Mouse (Mus musculus) thymus, adult 2 months (tissue): ENCODE measurements around the gene 0610040J01Rik.

Experiments
- CTCF ChIP-seq: fragments of 200-500 bp; IDR thresholded peaks from 2 replicates; pipeline ENCODE4 v1.5.1; 2012; ENCODE audit warnings: mild to moderate bottlenecking, control low read depth, low read length, moderate library complexity, borderline replicate concordance; ENCODE audit not compliant: control insufficient read depth, poor library complexity, insufficient read depth; ENCODE audit errors: extremely low read depth
- POLR2A ChIP-seq: fragments of 200-500 bp; IDR thresholded peaks from 2 replicates; pipeline ENCODE4 v1.6.1; 2012; ENCODE audit warnings: mild to moderate bottlenecking, low read length, control low read depth, moderate library complexity; ENCODE audit not compliant: control insufficient read depth, poor library complexity, insufficient read depth; ENCODE audit errors: extremely low read depth

GRCm38 (mm10) chr5:63872176-63872932, 60.2 kb downstream of the 0610040J01Rik start:
- TF ChIP-seq CTCF (no peak), POLR2A (no peak)
